17 mouse cellular contexts compared by ENCODE assay signal in genomic region chr9:22053657-22054056, GRCm38 (mm10). TPM values are rescaled to one million over a fixed set of nuclear protein-coding genes. Genes with fewer than 3 reads are reported as not detected.
DNase-seq lines count a peak whose midpoint lies in the region; ATAC-seq and TF ChIP-seq lines count a peak whose summit lies in the region.
"Had no signal": no experiment of that assay in that cellular context is flagged by ENCODE, and none has a peak within 500 bp of the region (broad histone marks: within the 10 kb centered on the region; RNA-seq: fewer than 3 reads in every experiment).

No protein-coding gene starts in this region.

- no peaks in the 10 kb centered on the region for H3K9me3 ChIP-seq in lung, embryonic 14.5 days (ENCODE audit: low read depth, low read length)
- H3K9me3 ChIP-seq in limb, embryonic 14.5 days (ENCODE audit: control insufficient read depth, low read length): no peaks in the 10 kb centered on the region
- H3K9me3 ChIP-seq: forebrain, embryonic 13.5 days; intestine, embryonic 15.5 days; limb, embryonic 13.5 days had no signal

- peaks cover 12% of the 10 kb centered on the region for H3K4me1 ChIP-seq in lung, embryonic 14.5 days (ENCODE audit: insufficient read depth)
- H3K4me1 ChIP-seq in limb, embryonic 14.5 days (ENCODE audit: control insufficient read depth, insufficient read depth, low read length): peaks cover 13% of the 10 kb centered on the region

- WGBS in lung, embryonic 14.5 days: 21% methylated on average over 6 of the region's 7 CpGs
- WGBS in limb, embryonic 14.5 days: 23% methylated on average over 7 of the region's 7 CpGs

- no peak overlapping the region for H3K4me3 ChIP-seq in lung, embryonic 14.5 days (ENCODE audit: low read depth, low read length)
- H3K4me3 ChIP-seq in limb, embryonic 14.5 days (replicated peaks; ENCODE audit: low read length): no peak overlapping the region
- H3K4me3 ChIP-seq: limb, embryonic 13.5 days had no signal

- H3K27ac ChIP-seq in lung, embryonic 14.5 days (ENCODE audit: low read depth): no peak overlapping the region
- H3K27ac ChIP-seq in limb, embryonic 14.5 days (replicated peaks; ENCODE audit: low read depth, low read length): no peak overlapping the region
- H3K27ac ChIP-seq: forebrain, embryonic 13.5 days; intestine, embryonic 15.5 days; limb, embryonic 13.5 days; liver, embryonic 15.5 days had no signal

- H3K4me2 ChIP-seq in lung, embryonic 14.5 days: no peak overlapping the region
- H3K4me2 ChIP-seq in limb, embryonic 14.5 days (replicated peaks; ENCODE audit: low read depth, low read length, severe bottlenecking): no peak overlapping the region

- no peak for TF ChIP-seq POLR2A in limb, embryonic 14.5 days (IDR thresholded peaks at IDR 0.05; ENCODE audit: borderline replicate concordance, extremely low read depth, insufficient read depth, insufficient read length)

- H3K36me3 ChIP-seq in lung, embryonic 14.5 days (ENCODE audit: insufficient read depth): peaks cover 20% of the 10 kb centered on the region; the same call in 1 of the 2 replicates
- H3K36me3 ChIP-seq in limb, embryonic 14.5 days (ENCODE audit: control insufficient read depth, insufficient read depth, low read length): peaks cover 16% of the 10 kb centered on the region

- no peak for ATAC-seq in lung, embryonic 14.5 days (ENCODE audit: insufficient read depth)
- no peak for ATAC-seq in limb, embryonic 14.5 days (ENCODE audit: low FRiP score, low read depth)

- H3K9ac ChIP-seq in lung, embryonic 14.5 days: no peak overlapping the region
- H3K9ac ChIP-seq in limb, embryonic 14.5 days (ENCODE audit: low read depth, low read length, severe bottlenecking): no peak overlapping the region
- H3K9ac ChIP-seq: forebrain, embryonic 13.5 days; intestine, embryonic 15.5 days; limb, embryonic 13.5 days; liver, embryonic 15.5 days had no signal

- TF ChIP-seq CTCF in lung, embryonic 14.5 days (IDR thresholded peaks at IDR 0.05; ENCODE audit: low read depth): no peak

- DNase-seq in embryo, embryonic 10 days (ENCODE audit: low spot score): peak; percentile 55
- DNase-seq in embryo, embryonic 9.5 days (ENCODE audit: extremely low spot score): no peak
- DNase-seq in lung, embryonic 14.5 days: peak; percentile 73
- DNase-seq in lung, postnatal 25 days (ENCODE audit: low spot score): no peak
- peak; percentile 61 for DNase-seq in ZHBTc4 (ENCODE audit: low read depth, low spot score)
- peak; percentile 36 for DNase-seq in limb, embryonic 14.5 days (ENCODE audit: low spot score)
- no peak for DNase-seq in ovary, postnatal 36 days (ENCODE audit: low spot score)
- no peak for DNase-seq in thymus, postnatal 4 days

- H3K27me3 ChIP-seq in lung, embryonic 14.5 days (ENCODE audit: insufficient read depth, low read length): peaks cover 66% of the 10 kb centered on the region
- peaks cover 70% of the 10 kb centered on the region for H3K27me3 ChIP-seq in limb, embryonic 14.5 days (ENCODE audit: control insufficient read depth, insufficient read depth, low read length)

RNA-seq across cellular contexts. Expression of gene Elavl3, which starts 1.8 kb away (rescaled TPM):
- polyA plus RNA-seq in lung, embryonic 14.5 days (2014; fragmentation: Nextera tagmentation; extraction: Ambion mirVana): 0.12 and 0.43 TPM in 2 replicates
- polyA plus RNA-seq in limb, embryonic 14.5 days (2012; rRNA removed): 0.56 and 0.67 TPM in 2 replicates
- polyA plus RNA-seq in limb, embryonic 14.5 days (2014; fragmentation: Nextera tagmentation; extraction: Ambion mirVana): not detected in 2 replicates

RNA-seq across cellular contexts. Expression of gene Gm49318, which starts 17.4 kb away (rescaled TPM):
- polyA plus RNA-seq in lung, embryonic 14.5 days (2014; fragmentation: Nextera tagmentation; extraction: Ambion mirVana): not detected in 2 replicates
- polyA plus RNA-seq in limb, embryonic 14.5 days (2012; rRNA removed): 0.28 TPM in 1 of 2 replicates, not detected in the other
- polyA plus RNA-seq in limb, embryonic 14.5 days (2014; fragmentation: Nextera tagmentation; extraction: Ambion mirVana): not detected in 2 replicates
- polyA plus RNA-seq: brain, embryonic 14.5 days; forebrain, embryonic 13.5 days; gonadal fat pad, adult 2 months; heart, embryonic 14.5 days; intestine, embryonic 15.5 days; kidney, embryonic 16.5 days; limb, embryonic 13.5 days; liver, embryonic 15.5 days; small intestine, adult 2 months had no signal

RNA-seq across cellular contexts. Expression of gene Zfp653, which starts 17.5 kb away (rescaled TPM):
- 10.7 and 12.4 TPM in 2 replicates for polyA plus RNA-seq in lung, embryonic 14.5 days (2014; fragmentation: Nextera tagmentation; extraction: Ambion mirVana)
- polyA plus RNA-seq in limb, embryonic 14.5 days (2012; rRNA removed): 31.2 and 33.7 TPM in 2 replicates
- 8.1 and 8.7 TPM in 2 replicates for polyA plus RNA-seq in limb, embryonic 14.5 days (2014; fragmentation: Nextera tagmentation; extraction: Ambion mirVana)

RNA-seq across cellular contexts. Expression of gene Ecsit, which starts 31.6 kb away (rescaled TPM):
- polyA plus RNA-seq in lung, embryonic 14.5 days (2014; fragmentation: Nextera tagmentation; extraction: Ambion mirVana): 31.0 and 33.5 TPM in 2 replicates
- polyA plus RNA-seq in limb, embryonic 14.5 days (2012; rRNA removed): 36.3 and 37.5 TPM in 2 replicates
- 30.6 and 32.9 TPM in 2 replicates for polyA plus RNA-seq in limb, embryonic 14.5 days (2014; fragmentation: Nextera tagmentation; extraction: Ambion mirVana)

RNA-seq across cellular contexts. Expression of gene Cnn1, which starts 45.4 kb away (rescaled TPM):
- polyA plus RNA-seq in lung, embryonic 14.5 days (2014; fragmentation: Nextera tagmentation; extraction: Ambion mirVana): 69.1 and 71.2 TPM in 2 replicates
- polyA plus RNA-seq in limb, embryonic 14.5 days (2012; rRNA removed): 2.3 and 3.0 TPM in 2 replicates
- polyA plus RNA-seq in limb, embryonic 14.5 days (2014; fragmentation: Nextera tagmentation; extraction: Ambion mirVana): 3.1 and 4.4 TPM in 2 replicates

Comparison
In these comparisons a context has a peak if more than half of its experiments do, and no peak if none do; other contexts are left out.
1. DNase-seq: peak in embryo, embryonic 10 days (single experiment), lung, embryonic 14.5 days (single experiment), ZHBTc4 (single experiment) and limb, embryonic 14.5 days (single experiment); none in embryo, embryonic 9.5 days (single experiment), lung, postnatal 25 days (single experiment), ovary, postnatal 36 days (single experiment) and thymus, postnatal 4 days (single experiment).